Mouse (Mus musculus) CH12.LX (cell line): ENCODE measurements at regions not wholly inside any gene's neighbourhood (a gene's known extent, or its start where the extent isn't known, plus 50 kb on each side); places are given as distances from the start of the nearest gene placed in this dataset.

Source experiments
- BHLHE40 ChIP-seq: IDR thresholded peaks from 2 replicates; pipeline ENCODE4 v1.6.1; 2011; ENCODE audit warnings: mild to moderate bottlenecking, low read depth, low read length, improper control_type of control experiment
- CHD2 ChIP-seq: IDR thresholded peaks from 2 replicates; pipeline ENCODE4 v1.6.1; 2011; ENCODE audit warnings: low read length, improper control_type of control experiment
- ZC3H11A ChIP-seq: IDR thresholded peaks from 2 replicates; pipeline ENCODE4 v1.6.1; 2012; ENCODE audit warnings: low read depth, mild to moderate bottlenecking, inconsistent platforms, low read length, improper control_type of control experiment

GRCm38 (mm10) chr13:85508552-85508951 lies 219.6 kb upstream of the Rasa1 start:
- TF ChIP-seq ZC3H11A = no peak
- TF ChIP-seq BHLHE40 = no peak
- TF ChIP-seq CHD2 = no peak
